Comparison of ENCODE assay signal across 8 mouse cellular contexts in genomic region chrX:38473537-38474299, GRCm38 (mm10). TPM values are rescaled to one million over a fixed set of nuclear protein-coding genes. Genes with fewer than 3 reads are reported as not detected.
A peak's percentile ranks its signal among the peaks of the same experiment; 100 is the strongest.
DNase-seq lines count a peak whose midpoint lies in the region; ATAC-seq and TF ChIP-seq lines count a peak whose summit lies in the region.

No protein-coding gene starts in this region.

- peak overlapping the region; percentile 90 for H3K4me3 ChIP-seq in ES-Bruce4 (ENCODE audit: low read depth, low read length)
- H3K4me3 ChIP-seq in forebrain, embryonic 14.5 days (ENCODE audit: low read depth, low read length) = peak overlapping the region; percentile 48
- H3K4me3 ChIP-seq in lung, adult 2 months (replicated peaks; ENCODE audit: extremely low read depth, low read depth, low read length) = peak overlapping the region; percentile 96

- peak overlapping the region; percentile 33 for H3K9ac ChIP-seq in ES-Bruce4 (ENCODE audit: low read depth, poor library complexity, severe bottlenecking)
- peak overlapping the region; percentile 52 for H3K9ac ChIP-seq in forebrain, embryonic 14.5 days (ENCODE audit: low read length)

- no peaks in the 10 kb centered on the region for H3K36me3 ChIP-seq in ES-Bruce4 (ENCODE audit: control insufficient read depth, insufficient read depth, low read length, poor library complexity, severe bottlenecking)
- H3K36me3 ChIP-seq in forebrain, embryonic 14.5 days (ENCODE audit: control insufficient read depth, insufficient read depth, low read length) = no peaks in the 10 kb centered on the region

- peak; percentile 64; the same call in 1 of the 2 replicates for TF ChIP-seq EP300 in ES-Bruce4 (IDR thresholded peaks at IDR 0.05; ENCODE audit: insufficient read depth, low read depth, low read length)

- H3K27ac ChIP-seq in ES-Bruce4 (ENCODE audit: insufficient read depth, low read length) = peak overlapping the region; percentile 93
- no peak overlapping the region for H3K27ac ChIP-seq in forebrain, embryonic 14.5 days (ENCODE audit: low read depth, low read length)

- peak; percentile 95 for ATAC-seq in forebrain, embryonic 14.5 days
- ATAC-seq in neutrophil, adult 5-6 weeks (ENCODE audit: extremely low read depth, insufficient number of reproducible peaks, low FRiP score, poor library complexity, severe bottlenecking) = peak; percentile 74

- peaks cover 2% of the 10 kb centered on the region for H3K4me1 ChIP-seq in ES-Bruce4 (ENCODE audit: control insufficient read depth, insufficient read depth, low read length)
- H3K4me1 ChIP-seq in forebrain, embryonic 14.5 days (ENCODE audit: control insufficient read depth, insufficient read depth, low read length) = no peaks in the 10 kb centered on the region
- 0 out of 2 replicates have a peak, but pooled peaks cover 2% of the 10 kb centered on the region for H3K4me1 ChIP-seq in lung, adult 2 months (ENCODE audit: control insufficient read depth, insufficient read depth, low read length)

- no peaks in the 10 kb centered on the region for H3K9me3 ChIP-seq in ES-Bruce4 (replicated peaks; ENCODE audit: control insufficient read depth, insufficient read depth, low read length, poor library complexity, severe bottlenecking)
- no peaks in the 10 kb centered on the region for H3K9me3 ChIP-seq in forebrain, embryonic 14.5 days (replicated peaks; ENCODE audit: control insufficient read depth, low read length)

- WGBS in forebrain, embryonic 14.5 days = 28% methylated on average over 32 of the region's 32 CpGs
- 20% methylated on average over 32 of the region's 32 CpGs for WGBS in lung, adult 2 months

- H3K27me3 ChIP-seq in ES-Bruce4 (ENCODE audit: control insufficient read depth, insufficient read depth, low read length, poor library complexity, severe bottlenecking) = no peaks in the 10 kb centered on the region
- no peaks in the 10 kb centered on the region for H3K27me3 ChIP-seq in forebrain, embryonic 14.5 days (replicated peaks; ENCODE audit: control insufficient read depth, insufficient read depth, low read length)

- peak overlapping the region; percentile 46 for H3K4me2 ChIP-seq in forebrain, embryonic 14.5 days (ENCODE audit: low read length)

- TF ChIP-seq CTCF in ES-Bruce4 (IDR thresholded peaks at IDR 0.05; ENCODE audit: low read depth, low read length) = peak; percentile 12
- peak; percentile 48; the same call in 1 of the 2 replicates for TF ChIP-seq CTCF in lung, adult 2 months (IDR thresholded peaks at IDR 0.05; ENCODE audit: insufficient read depth, low read length)

- TF ChIP-seq POLR2A in ES-Bruce4 (IDR thresholded peaks at IDR 0.05; ENCODE audit: insufficient read depth, low read length) = peak; percentile 18
- TF ChIP-seq POLR2A in lung, adult 2 months (IDR thresholded peaks at IDR 0.05; ENCODE audit: borderline replicate concordance, extremely low read depth, low read depth, low read length) = peak; percentile 40; the same call in 1 of the 2 replicates

- peak; percentile 48 for DNase-seq in cerebellum, adult 11 months
- DNase-seq in forebrain, embryonic 14.5 days (ENCODE audit: low spot score) = peak; percentile 80
- DNase-seq in heart, postnatal 25 days (ENCODE audit: low spot score) = peak; percentile 54
- peak; percentile 49 to 68 for DNase-seq in layer of hippocampus, adult 18-20 months (ENCODE audit: low spot score in 2 of 2)
- DNase-seq in lung, adult 2 months = peak; percentile 65
- DNase-seq in thymus, adult 18-20 months = peak; percentile 15 to 21

- intact Hi-C loops in heart, postnatal 25 days (cut with DNase I) = loop anchor here (1.0 kb wide), 1 partner anchor 17 kb away; the partner anchor contains the start of gene Lamp2

RNA-seq across cellular contexts. Expression of gene Lamp2, which starts 17.5 kb away (rescaled TPM):
- polyA plus RNA-seq in ES-Bruce4 (2011; ENCODE audit: insufficient read depth, insufficient read length, low read depth, missing spikeins) = 85.1 and 93.2 TPM in 2 replicates
- polyA plus RNA-seq in forebrain, embryonic 14.5 days (2014; fragmentation: Nextera tagmentation; extraction: Ambion mirVana) = 65.7 and 68.6 TPM in 2 replicates
- total RNA-seq in heart, postnatal 25 days (2021) = 100 to 1,000 TPM; 124 to 133 TPM
- 10 to 100 TPM; 70.4 to 72.0 TPM for total RNA-seq in layer of hippocampus, adult 18-20 months (2021)
- 68.0 and 85.8 TPM in 2 replicates for polyA plus RNA-seq in lung, adult 2 months (2012; rRNA removed)
- 179 and 194 TPM in 2 replicates for total RNA-seq in neutrophil, adult 5-6 weeks (2017)

Comparison
In these comparisons a context has a peak if more than half of its experiments do, and no peak if none do; other contexts are left out.
1. DNase-seq: peak in every context shown above with its lines; median percentile 80 in forebrain, embryonic 14.5 days; 65 in lung, adult 2 months; 58 in layer of hippocampus, adult 18-20 months; 54 in heart, postnatal 25 days; 48 in cerebellum, adult 11 months; 18 in thymus, adult 18-20 months.